Mouse (Mus musculus) layer of hippocampus, postnatal 14 days (tissue): ENCODE measurements around the gene Ythdf2. TPM values are rescaled to one million over a fixed set of nuclear protein-coding genes. Genes with fewer than 3 reads are reported as not detected.
A peak's percentile ranks its signal among the peaks of the same experiment; 100 is the strongest.
"Not testable (repeated sequence)": the region's sequence is repeated elsewhere in the genome, so short reads cannot be mapped to it uniquely, and the experiment has no call there.

Source experiments
- DNase-seq, 2 experiments: peaks; one replicate each; pipeline ENCODE4 v3.0.0; 2021 to 2022; ENCODE audit warnings: low spot score in 2 of 2, mixed read lengths in 1 of 2
- long read RNA-seq, 2 experiments: library from polyadenylated mRNA; stranded (forward); transcript quantifications; one replicate each; pipeline ENCODE4 v2.0.0; 2021
- total RNA-seq, 2 experiments: library from RNA; stranded (reverse); gene quantifications; 2 replicates each; pipeline ENCODE4 v1.2.3; 2021

Gene Ythdf2
- total RNA-seq, result 10 to 100 TPM; 46.4 to 49.5 TPM
- long read RNA-seq, experiment 1, full-length matches to known transcripts, result 93 of 94 reads
- long read RNA-seq, experiment 1, partial matches to known transcripts, result 0 of 94 reads
- long read RNA-seq, experiment 1, other reads (novel, unspliced or antisense), result 1 of 94 reads
- long read RNA-seq, experiment 2, full-length matches to known transcripts, result 99 of 105 reads
- long read RNA-seq, experiment 2, partial matches to known transcripts, result 3 of 105 reads
- long read RNA-seq, experiment 2, other reads (novel, unspliced or antisense), result 3 of 105 reads

DNA sequence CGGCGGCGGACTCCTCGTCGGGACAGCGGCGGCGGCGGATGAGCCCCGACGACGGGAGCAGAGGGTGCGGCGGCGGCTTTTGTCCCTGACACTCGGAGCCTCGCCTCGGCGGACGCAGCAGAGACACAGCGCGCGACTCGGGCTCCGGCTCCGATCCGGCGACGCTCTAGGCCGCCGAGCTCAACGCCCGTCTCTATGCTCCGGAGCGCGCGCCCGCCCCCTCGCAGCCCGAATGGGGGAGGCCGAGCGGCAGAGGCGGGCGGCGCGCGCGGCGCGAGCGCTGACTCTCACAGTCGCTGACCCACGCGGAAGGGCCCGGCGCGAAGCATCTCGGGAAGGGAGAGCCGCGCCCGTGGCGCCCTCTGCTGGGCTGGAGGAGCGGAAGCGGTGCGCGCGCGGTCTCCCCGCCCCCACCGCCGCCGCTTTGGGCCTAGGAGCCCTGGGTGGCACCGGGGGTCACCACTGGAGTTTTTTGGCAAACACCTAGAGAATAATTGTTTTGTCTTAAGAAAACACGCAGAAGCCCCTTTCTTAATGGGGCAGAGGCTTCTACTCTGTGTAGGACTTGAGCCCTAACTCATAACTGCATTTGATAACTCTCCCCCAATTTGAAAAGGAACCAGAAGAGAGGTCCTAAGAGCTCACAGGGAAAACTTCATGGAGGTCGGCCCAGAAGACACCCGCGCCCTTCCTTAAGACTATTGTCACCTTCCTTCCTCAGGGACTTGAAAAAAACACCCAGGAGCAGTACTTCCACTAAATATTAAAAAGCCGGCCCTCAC is at the start of gene Ythdf2:
TSS of gene Ythdf2 (minus strand) at position 351 of the 782 bp plus-strand sequence.
- DNase-seq, result peak; percentile 95 to 97

GRCm38 (mm10) chr4:132260404-132261379 is 48.6 kb upstream of the Ythdf2 start:
- DNase-seq, result no peak

DNA sequence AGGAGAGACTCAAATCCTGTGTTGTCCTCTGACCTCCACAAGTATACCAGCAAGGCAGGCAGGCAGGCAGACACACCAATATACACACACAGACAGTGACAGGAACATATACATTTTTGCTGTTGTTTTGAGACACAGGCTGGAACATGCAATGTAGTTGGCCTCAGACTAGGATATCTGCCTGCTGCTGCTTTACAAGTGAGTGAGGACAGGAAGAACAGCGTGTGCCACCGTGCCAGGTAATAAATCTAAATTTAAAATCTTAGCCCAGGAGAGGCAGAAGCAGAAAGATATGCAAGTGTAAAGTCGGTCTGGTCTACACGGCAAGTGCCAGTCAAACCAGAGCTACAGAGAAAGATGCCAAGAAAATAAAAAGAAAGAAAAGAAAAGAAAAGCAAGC is 47.1 kb upstream of the Ythdf2 start:
- no peak for DNase-seq

DNA sequence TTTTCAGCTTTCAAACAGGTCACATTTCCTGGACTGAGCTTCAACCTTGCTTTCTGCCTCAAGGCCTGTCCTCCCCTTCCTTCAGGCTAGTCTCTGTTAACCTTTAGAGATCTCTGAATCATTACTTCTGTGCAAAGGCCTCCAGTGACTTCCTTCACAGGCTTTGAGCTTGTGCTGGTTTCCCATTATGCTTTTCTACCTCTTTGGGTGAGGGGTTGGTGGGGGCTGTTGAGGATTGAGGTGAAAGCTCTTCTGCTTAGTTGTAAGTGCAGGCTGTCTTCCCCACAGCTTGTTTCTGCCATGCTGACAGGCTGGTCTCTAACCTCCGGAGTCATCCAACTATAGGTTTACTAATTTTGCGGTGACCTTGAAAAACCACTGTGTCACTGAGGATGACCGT is 44.3 kb upstream of the Ythdf2 start:
- no peak for DNase-seq

- no peak for DNase-seq
These were observed 42.9 kb upstream of the Ythdf2 start for GRCm38 (mm10) chr4:132254986-132255385.

DNA sequence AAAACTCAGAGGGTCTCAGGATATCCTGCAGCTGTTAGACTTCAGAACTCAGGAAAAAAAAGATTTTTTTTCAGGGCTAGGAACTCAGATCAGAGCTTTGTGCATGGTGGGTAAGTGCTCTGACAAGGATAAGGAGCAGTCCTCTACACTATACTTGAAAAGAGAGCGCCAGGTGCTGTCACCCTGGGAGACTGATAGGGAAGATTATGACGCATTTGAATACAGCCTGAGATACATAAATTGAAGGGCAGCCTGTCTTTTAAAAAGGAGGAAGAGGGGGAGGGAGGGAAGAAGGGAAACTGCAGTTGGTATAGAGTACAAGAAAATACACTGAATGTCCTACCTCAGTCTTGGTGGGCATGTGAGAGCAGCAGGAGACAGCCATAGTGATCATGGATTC is 41.5 kb upstream of the Ythdf2 start:
- DNase-seq, result no peak

DNA sequence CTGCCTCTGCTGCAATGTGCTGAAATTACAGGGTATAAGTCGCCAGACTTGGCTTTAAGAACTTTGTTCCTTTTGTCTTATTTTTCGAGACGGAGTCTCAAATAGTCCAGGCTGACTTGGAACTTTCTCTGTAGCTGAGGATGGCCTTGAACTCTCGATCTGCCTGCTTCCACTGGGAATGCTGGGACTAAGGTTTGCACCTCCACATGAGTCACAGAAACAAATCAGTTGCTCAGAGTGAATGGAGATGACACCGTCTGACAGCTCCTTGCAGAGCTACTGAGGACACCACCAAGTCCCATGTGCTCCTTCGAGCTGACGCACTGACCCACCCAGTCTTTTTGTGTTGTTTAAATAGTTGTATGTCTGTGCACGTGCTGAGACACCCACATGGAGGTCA is 41.0 kb upstream of the Ythdf2 start:
- no peak for DNase-seq

GRCm38 (mm10) chr4:132251596-132251995 is 39.5 kb upstream of the Ythdf2 start:
- DNase-seq, result no peak

- no peak for DNase-seq
These were observed 35.4 kb upstream of the Ythdf2 start for GRCm38 (mm10) chr4:132247451-132247997.

- DNase-seq, result no peak
These were observed 33.5 kb upstream of the Ythdf2 start for GRCm38 (mm10) chr4:132245643-132246042.

DNA sequence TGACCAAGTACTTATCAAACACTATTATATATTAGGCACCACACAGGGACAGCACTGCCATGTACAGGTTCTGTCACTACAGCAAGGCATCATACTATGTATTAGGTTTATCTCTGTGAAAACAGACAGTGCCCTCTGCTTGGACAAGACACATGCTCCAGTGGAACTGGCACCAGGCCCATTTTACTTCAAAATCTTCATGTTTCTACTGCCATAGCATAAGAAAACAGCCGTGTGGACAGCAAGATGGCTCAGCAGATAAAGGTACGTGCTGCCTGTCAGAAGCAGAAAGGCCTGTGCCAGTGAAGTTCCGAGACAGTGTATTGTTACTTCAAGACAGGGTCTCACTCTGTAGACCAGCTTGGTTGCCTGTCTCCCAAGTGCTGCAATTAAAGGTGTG is 29.1 kb upstream of the Ythdf2 start:
- DNase-seq, result no peak

DNA sequence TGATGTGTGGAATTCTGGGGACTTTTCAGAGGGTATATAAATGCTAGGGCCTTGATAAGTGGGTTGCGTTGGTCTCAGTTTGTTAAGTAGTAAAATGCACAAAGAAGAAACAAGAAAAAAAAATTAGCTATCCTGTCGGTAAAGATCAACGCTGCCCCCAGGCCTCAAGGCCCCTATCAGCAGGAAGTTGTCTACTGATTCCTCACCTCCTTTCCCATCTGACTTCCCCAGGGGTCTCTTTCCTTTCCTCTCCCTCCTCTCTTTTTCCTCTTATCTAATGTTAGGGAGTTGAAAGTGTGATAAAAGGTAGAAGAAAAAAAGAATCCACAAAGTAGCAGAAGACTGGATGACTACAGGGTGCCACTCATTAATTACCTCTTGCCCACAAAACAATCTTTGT is 28.3 kb upstream of the Ythdf2 start:
- no peak for DNase-seq

DNA sequence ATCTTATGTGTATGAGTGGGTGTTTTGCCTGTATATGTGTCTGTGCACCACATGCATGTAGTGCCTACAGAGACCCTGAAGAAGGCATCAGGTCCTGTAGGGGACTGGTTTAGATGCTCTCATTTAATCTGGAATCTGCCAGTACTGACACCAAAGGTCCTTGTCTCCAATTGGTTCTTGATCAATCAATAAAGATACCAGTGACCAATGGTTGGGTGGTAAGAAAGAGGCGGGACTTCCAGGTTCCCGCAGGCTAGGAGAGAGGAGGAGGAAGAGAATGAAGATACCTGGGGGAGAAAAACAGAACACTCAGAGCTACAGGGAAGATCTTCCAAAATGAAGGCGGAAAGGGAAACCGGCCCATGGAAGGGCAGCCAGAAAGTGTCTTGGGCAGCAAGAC is 26.3 kb upstream of the Ythdf2 start:
- DNase-seq, result no peak

DNA sequence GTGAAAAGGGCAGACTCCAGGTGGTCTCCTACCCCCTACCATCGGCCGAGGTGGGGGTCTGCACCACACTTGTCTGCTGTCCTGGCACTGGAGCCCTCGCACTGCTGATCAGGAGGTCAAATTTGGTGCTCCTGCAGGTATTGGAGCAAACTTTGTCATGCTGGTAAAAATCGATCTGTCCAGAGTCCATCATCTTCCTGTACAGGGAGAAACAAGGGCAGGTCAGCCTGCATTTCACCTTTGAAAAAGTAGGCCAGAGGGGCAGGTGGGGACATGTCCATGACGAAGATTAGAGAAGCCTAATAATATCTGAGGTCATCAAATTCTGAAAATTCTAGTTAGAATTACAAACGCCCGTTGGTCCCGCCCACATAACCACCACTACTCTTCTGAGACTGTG is 22.6 kb upstream of the Ythdf2 start:
- DNase-seq, result no peak

- DNase-seq, result no peak
These were observed 18.3 kb upstream of the Ythdf2 start for GRCm38 (mm10) chr4:132230422-132230821.

DNA sequence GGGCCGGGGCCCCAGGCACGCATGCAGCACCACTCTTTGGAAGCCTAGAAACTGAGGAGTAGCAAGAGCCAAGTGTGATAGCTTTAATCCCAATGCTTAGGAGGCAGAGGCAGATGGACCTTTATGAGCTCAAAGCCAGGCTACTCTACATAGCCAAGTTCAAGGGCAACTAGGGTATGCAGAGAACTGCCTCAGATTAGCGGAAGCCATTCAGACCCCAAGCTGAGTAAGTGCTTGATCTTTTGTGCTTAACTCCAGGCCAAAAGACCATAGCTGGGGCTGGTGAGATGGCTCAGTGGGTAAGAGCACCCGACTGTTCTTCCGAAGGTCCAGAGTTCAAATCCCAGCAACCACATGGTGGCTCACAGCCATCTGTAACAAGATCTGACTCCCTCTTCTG is 9.9 kb upstream of the Ythdf2 start:
- DNase-seq, result not testable (repeated sequence)

GRCm38 (mm10) chr4:132218439-132218838 is 6.3 kb upstream of the Ythdf2 start:
- not testable (repeated sequence) for DNase-seq

- DNase-seq, result no peak
These were observed 5.7 kb upstream of the Ythdf2 start for GRCm38 (mm10) chr4:132217781-132218180.

DNA sequence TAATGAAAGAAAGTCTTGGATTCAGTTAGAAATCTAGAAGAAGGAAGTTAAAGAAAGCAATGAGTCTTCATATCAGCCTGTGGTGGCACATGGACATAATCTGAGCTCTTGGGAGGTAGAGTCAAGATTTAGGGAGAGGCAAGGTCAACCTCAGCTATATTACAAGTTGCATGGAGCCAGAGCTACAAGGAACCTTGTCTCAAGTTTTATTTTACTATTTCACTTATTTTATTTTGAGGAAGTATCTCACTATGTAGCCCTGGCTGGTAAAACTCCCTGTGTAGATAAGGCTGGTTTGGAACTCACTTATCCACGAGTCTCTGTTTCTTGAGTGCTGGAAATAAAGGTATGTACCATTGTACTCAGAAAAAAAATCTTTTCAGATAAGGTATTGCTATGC is 4.5 kb upstream of the Ythdf2 start:
- DNase-seq, result no peak

- no peak for DNase-seq
These were observed 2.7 kb upstream of the Ythdf2 start for GRCm38 (mm10) chr4:132214847-132215246.
